ENCODE assay signal across 8 mouse cellular contexts in the genomic region with DNA sequence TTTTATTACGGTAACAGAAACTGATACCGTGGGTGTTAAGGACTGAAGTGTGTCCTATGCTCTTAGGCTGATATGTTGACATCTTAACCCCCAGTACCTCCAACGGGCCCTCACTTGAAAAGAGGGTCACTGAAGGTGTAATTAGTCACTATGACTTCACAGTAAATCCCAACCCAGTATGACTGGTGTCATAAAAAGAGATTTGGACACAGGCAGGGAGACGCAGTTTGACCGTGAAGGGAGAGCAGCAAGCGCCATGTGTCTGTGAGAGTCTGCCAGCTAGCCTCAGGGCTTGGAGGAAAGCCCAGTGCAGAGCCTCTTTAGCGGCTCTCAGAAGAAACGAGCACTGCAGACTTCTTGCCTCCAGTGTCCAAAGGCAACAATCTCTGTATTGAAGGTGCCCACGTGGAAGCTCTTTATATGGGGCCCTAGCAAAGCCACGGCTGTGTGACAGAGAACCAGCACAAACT.
DNase-seq lines count a peak whose midpoint lies in the region; ATAC-seq and TF ChIP-seq lines count a peak whose summit lies in the region.

No protein-coding gene starts in this region.

- H3K9me3 ChIP-seq in midbrain, embryonic 14.5 days (ENCODE audit: control insufficient read depth, low read length) = no peaks in the 10 kb centered on the region
- no peaks in the 10 kb centered on the region for H3K9me3 ChIP-seq in midbrain, embryonic 11.5 days (ENCODE audit: control insufficient read depth, low read length)
- no peaks in the 10 kb centered on the region for H3K9me3 ChIP-seq in hindbrain, postnatal 0 days (ENCODE audit: low read length)
- H3K9me3 ChIP-seq in lung, postnatal 0 days (ENCODE audit: low read length) = no peaks in the 10 kb centered on the region
- no peaks in the 10 kb centered on the region for H3K9me3 ChIP-seq in stomach, embryonic 16.5 days (replicated peaks; ENCODE audit: control insufficient read depth, low read length)

- no peak for TF ChIP-seq CTCF in hindbrain, postnatal 0 days (IDR thresholded peaks at IDR 0.05; ENCODE audit: low read depth)
- no peak for TF ChIP-seq CTCF in lung, postnatal 0 days (IDR thresholded peaks at IDR 0.05)

- H3K4me3 ChIP-seq in midbrain, embryonic 14.5 days (replicated peaks; ENCODE audit: low read depth, low read length) = no peak overlapping the region
- no peak overlapping the region for H3K4me3 ChIP-seq in midbrain, embryonic 11.5 days (ENCODE audit: low read depth, low read length)
- H3K4me3 ChIP-seq in hindbrain, postnatal 0 days (ENCODE audit: low read length) = peak overlapping the region; percentile 0; the same call in 1 of the 2 replicates
- no peak overlapping the region for H3K4me3 ChIP-seq in lung, postnatal 0 days (ENCODE audit: low read depth, low read length)
- H3K4me3 ChIP-seq in stomach, embryonic 16.5 days (replicated peaks; ENCODE audit: low read length) = no peak overlapping the region

- no peak for TF ChIP-seq EP300 in lung, postnatal 0 days (IDR thresholded peaks at IDR 0.05)

- peak overlapping the region; percentile 26; the same call in 1 of the 2 replicates for H3K27ac ChIP-seq in midbrain, embryonic 14.5 days (replicated peaks; ENCODE audit: low read depth, low read length)
- H3K27ac ChIP-seq in midbrain, embryonic 11.5 days (ENCODE audit: low read depth, low read length) = no peak overlapping the region
- H3K27ac ChIP-seq in hindbrain, postnatal 0 days = peak overlapping the region; percentile 77; the same call in 1 of the 2 replicates
- H3K27ac ChIP-seq in lung, postnatal 0 days (ENCODE audit: low read length) = no peak overlapping the region
- no peak overlapping the region for H3K27ac ChIP-seq in stomach, embryonic 16.5 days (ENCODE audit: low read length)

- H3K4me2 ChIP-seq in midbrain, embryonic 14.5 days (ENCODE audit: low read length) = no peak overlapping the region
- no peak overlapping the region for H3K4me2 ChIP-seq in midbrain, embryonic 11.5 days
- peak overlapping the region; percentile 45 for H3K4me2 ChIP-seq in hindbrain, postnatal 0 days (ENCODE audit: low read depth, low read length)
- peak overlapping the region; percentile 17; the same call in 1 of the 2 replicates for H3K4me2 ChIP-seq in lung, postnatal 0 days (replicated peaks; ENCODE audit: low read depth, low read length)
- peak overlapping the region; percentile 28; the same call in 1 of the 2 replicates for H3K4me2 ChIP-seq in stomach, embryonic 16.5 days (ENCODE audit: low read depth, low read length)

- no peak overlapping the region for H3K9ac ChIP-seq in midbrain, embryonic 14.5 days (replicated peaks; ENCODE audit: low read length)
- H3K9ac ChIP-seq in midbrain, embryonic 11.5 days (ENCODE audit: low read length) = no peak overlapping the region
- no peak overlapping the region for H3K9ac ChIP-seq in hindbrain, postnatal 0 days (replicated peaks; ENCODE audit: low read length)
- H3K9ac ChIP-seq in lung, postnatal 0 days (replicated peaks; ENCODE audit: low read depth) = no peak overlapping the region
- no peak overlapping the region for H3K9ac ChIP-seq in stomach, embryonic 16.5 days (ENCODE audit: low read length)

- no peaks in the 10 kb centered on the region for H3K27me3 ChIP-seq in midbrain, embryonic 14.5 days (ENCODE audit: control insufficient read depth, insufficient read depth, low read length)
- no peaks in the 10 kb centered on the region for H3K27me3 ChIP-seq in midbrain, embryonic 11.5 days (ENCODE audit: control insufficient read depth, insufficient read depth, low read length)
- H3K27me3 ChIP-seq in hindbrain, postnatal 0 days (ENCODE audit: insufficient read depth, low read length) = no peaks in the 10 kb centered on the region
- no peaks in the 10 kb centered on the region for H3K27me3 ChIP-seq in lung, postnatal 0 days (replicated peaks; ENCODE audit: insufficient read depth, low read length)
- H3K27me3 ChIP-seq in stomach, embryonic 16.5 days (ENCODE audit: control insufficient read depth, insufficient read depth, low read length) = no peaks in the 10 kb centered on the region

- no peak for ATAC-seq in midbrain, embryonic 14.5 days (ENCODE audit: low FRiP score, low TSS enrichment)
- no peak for ATAC-seq in midbrain, embryonic 11.5 days (ENCODE audit: low FRiP score)
- peak; percentile 85 for ATAC-seq in hindbrain, postnatal 0 days
- peak; percentile 37; the same call in 1 of the 2 replicates for ATAC-seq in lung, postnatal 0 days
- peak; percentile 37; the same call in 1 of the 2 replicates for ATAC-seq in stomach, embryonic 16.5 days (ENCODE audit: insufficient read depth, low FRiP score)

- intact Hi-C loops in gastrocnemius, postnatal 14 days (cut with DNase I; ENCODE audit: low total_unique reads) = no loop called here

- DNase-seq in midbrain, embryonic 14.5 days = peak; percentile 72
- no peak for DNase-seq in midbrain, embryonic 11.5 days (ENCODE audit: low spot score, missing footprints)
- DNase-seq in cerebellum, adult 8-10 months = peak; percentile 83
- peak; percentile 74 for DNase-seq in gastrocnemius, postnatal 14 days
- peak; percentile 91 for DNase-seq in hindbrain, postnatal 0 days (ENCODE audit: low spot score)
- peak; percentile 52 for DNase-seq in lung, postnatal 0 days (ENCODE audit: low spot score)
- DNase-seq in spleen, postnatal 10 days (ENCODE audit: low spot score in 2 of 2) = no peak

- WGBS in midbrain, embryonic 14.5 days = 62% methylated on average over 10 of the region's 10 CpGs
- WGBS in midbrain, embryonic 11.5 days = 83% methylated on average over 10 of the region's 10 CpGs
- 26% methylated on average over 10 of the region's 10 CpGs for WGBS in hindbrain, postnatal 0 days
- WGBS in lung, postnatal 0 days = 33% methylated on average over 10 of the region's 10 CpGs
- WGBS in stomach, embryonic 16.5 days = 43% methylated on average over 10 of the region's 10 CpGs

- H3K36me3 ChIP-seq in midbrain, embryonic 14.5 days (ENCODE audit: control insufficient read depth, insufficient read depth, low read length) = no peaks in the 10 kb centered on the region
- H3K36me3 ChIP-seq in midbrain, embryonic 11.5 days (ENCODE audit: control insufficient read depth, insufficient read depth, low read length) = no peaks in the 10 kb centered on the region
- no peaks in the 10 kb centered on the region for H3K36me3 ChIP-seq in hindbrain, postnatal 0 days (ENCODE audit: insufficient read depth, low read length)
- no peaks in the 10 kb centered on the region for H3K36me3 ChIP-seq in lung, postnatal 0 days (ENCODE audit: insufficient read depth, low read length)
- no peaks in the 10 kb centered on the region for H3K36me3 ChIP-seq in stomach, embryonic 16.5 days (ENCODE audit: control insufficient read depth, insufficient read depth, low read length)

- 0 out of 2 replicates have a peak, but pooled peaks cover 4% of the 10 kb centered on the region for H3K4me1 ChIP-seq in midbrain, embryonic 14.5 days (ENCODE audit: control insufficient read depth, insufficient read depth, low read length)
- H3K4me1 ChIP-seq in midbrain, embryonic 11.5 days (ENCODE audit: control insufficient read depth, insufficient read depth, low read length) = no peaks in the 10 kb centered on the region
- peaks cover 11% of the 10 kb centered on the region; the same call in 1 of the 2 replicates for H3K4me1 ChIP-seq in hindbrain, postnatal 0 days (ENCODE audit: insufficient read depth, low read length)
- H3K4me1 ChIP-seq in lung, postnatal 0 days (ENCODE audit: insufficient read depth, low read depth, low read length) = peaks cover 7% of the 10 kb centered on the region; the same call in 1 of the 2 replicates
- peaks cover 6% of the 10 kb centered on the region for H3K4me1 ChIP-seq in stomach, embryonic 16.5 days (ENCODE audit: control insufficient read depth, insufficient read depth, low read length)

Comparison
In these comparisons a context has a peak if more than half of its experiments do, and no peak if none do; other contexts are left out.
1. DNase-seq: peak in midbrain, embryonic 14.5 days (single experiment), cerebellum, adult 8-10 months (single experiment), gastrocnemius, postnatal 14 days (single experiment), hindbrain, postnatal 0 days (single experiment) and lung, postnatal 0 days (single experiment); none in midbrain, embryonic 11.5 days (single experiment) and spleen, postnatal 10 days (0 of 2).
2. H3K27ac ChIP-seq: peak in midbrain, embryonic 14.5 days (single experiment) and hindbrain, postnatal 0 days (single experiment); none in midbrain, embryonic 11.5 days (single experiment), lung, postnatal 0 days (single experiment) and stomach, embryonic 16.5 days (single experiment).
3. ATAC-seq: peak in hindbrain, postnatal 0 days (single experiment), lung, postnatal 0 days (single experiment) and stomach, embryonic 16.5 days (single experiment); none in midbrain, embryonic 14.5 days (single experiment) and midbrain, embryonic 11.5 days (single experiment).
4. H3K4me2 ChIP-seq: peak in hindbrain, postnatal 0 days (single experiment), lung, postnatal 0 days (single experiment) and stomach, embryonic 16.5 days (single experiment); none in midbrain, embryonic 14.5 days (single experiment) and midbrain, embryonic 11.5 days (single experiment).